In genomic region chr4:46535094-46535830, GRCm38 (mm10) we compare ENCODE assay signal across 8 mouse cellular contexts. TPM values are rescaled to one million over a fixed set of nuclear protein-coding genes. Genes with fewer than 3 reads are reported as not detected.
DNase-seq lines count a peak whose midpoint lies in the region; ATAC-seq lines count a peak whose summit lies in the region.

No protein-coding gene starts in this region.

- H3K9ac ChIP-seq in hindbrain, embryonic 13.5 days = peak overlapping the region; percentile 71
- peak overlapping the region; percentile 39 for H3K9ac ChIP-seq in lung, embryonic 15.5 days

- peak overlapping the region; percentile 61 for H3K4me3 ChIP-seq in erythroblast, embryonic 14.5 days (replicated peaks)
- peak overlapping the region; percentile 46 for H3K4me3 ChIP-seq in hindbrain, embryonic 13.5 days
- H3K4me3 ChIP-seq in lung, embryonic 15.5 days = peak overlapping the region; percentile 55

- H3K36me3 ChIP-seq in erythroblast, embryonic 14.5 days (ENCODE audit: control insufficient read depth) = no peaks in the 10 kb centered on the region
- 0 out of 2 replicates have a peak, but pooled peaks cover 2% of the 10 kb centered on the region for H3K36me3 ChIP-seq in hindbrain, embryonic 13.5 days
- H3K36me3 ChIP-seq in lung, embryonic 15.5 days = no peaks in the 10 kb centered on the region
- H3K36me3 ChIP-seq in splenic B cell, adult 2 months (ENCODE audit: control insufficient read depth, insufficient read depth, low read length, poor library complexity, severe bottlenecking) = no peaks in the 10 kb centered on the region; the same call in none of the 2 replicates

- peaks cover 66% of the 10 kb centered on the region for H3K27me3 ChIP-seq in erythroblast, embryonic 14.5 days (ENCODE audit: control insufficient read depth)
- peaks cover 78% of the 10 kb centered on the region for H3K27me3 ChIP-seq in hindbrain, embryonic 13.5 days
- peaks cover 60% of the 10 kb centered on the region for H3K27me3 ChIP-seq in lung, embryonic 15.5 days
- no peaks in the 10 kb centered on the region for H3K27me3 ChIP-seq in splenic B cell, adult 2 months (ENCODE audit: control insufficient read depth, insufficient read depth, low read length, poor library complexity, severe bottlenecking)

- H3K27ac ChIP-seq in hindbrain, embryonic 13.5 days = no peak overlapping the region
- H3K27ac ChIP-seq in lung, embryonic 15.5 days = no peak overlapping the region

- WGBS in hindbrain, embryonic 13.5 days = 7% methylated on average over 16 of the region's 16 CpGs
- 5% methylated on average over 16 of the region's 16 CpGs for WGBS in lung, embryonic 15.5 days

- intact Hi-C loops in left cerebral cortex, postnatal 4 days (cut with DNase I) = no loop called here

- H3K4me2 ChIP-seq in hindbrain, embryonic 13.5 days = peak overlapping the region; percentile 68
- H3K4me2 ChIP-seq in lung, embryonic 15.5 days = peak overlapping the region; percentile 85

- peaks cover 18% of the 10 kb centered on the region for H3K4me1 ChIP-seq in erythroblast, embryonic 14.5 days (ENCODE audit: control insufficient read depth)
- peaks cover 24% of the 10 kb centered on the region for H3K4me1 ChIP-seq in hindbrain, embryonic 13.5 days (replicated peaks)
- peaks cover 20% of the 10 kb centered on the region for H3K4me1 ChIP-seq in lung, embryonic 15.5 days

- DNase-seq in splenic B cell, adult 2 months (ENCODE audit: low read depth, low spot score) = peak; percentile 77
- DNase-seq in Muller cell, postnatal 12 days (ENCODE audit: inconsistent ontology term) = no peak
- DNase-seq in left cerebral cortex, postnatal 4 days = no peak

- no peak for ATAC-seq in erythroblast, adult 5-6 weeks (replicated peaks; ENCODE audit: low FRiP score, poor library complexity, severe bottlenecking)
- ATAC-seq in common myeloid progenitor, adult 5-6 weeks (replicated peaks; ENCODE audit: low read depth, poor library complexity, severe bottlenecking) = peak; percentile 52
- ATAC-seq in hindbrain, embryonic 13.5 days (ENCODE audit: low FRiP score) = no peak
- ATAC-seq in lung, embryonic 15.5 days (ENCODE audit: borderline replicate concordance, extremely low read depth, low FRiP score, low TSS enrichment) = 0 out of 2 replicates have a peak, but pooled peaks have one; percentile 2

- H3K9me3 ChIP-seq in erythroblast, embryonic 14.5 days (ENCODE audit: control insufficient read depth, low read length) = peaks cover 2% of the 10 kb centered on the region; the same call in 1 of the 2 replicates
- H3K9me3 ChIP-seq in hindbrain, embryonic 13.5 days = no peaks in the 10 kb centered on the region
- no peaks in the 10 kb centered on the region for H3K9me3 ChIP-seq in lung, embryonic 15.5 days

RNA-seq across cellular contexts. Expression of gene Trim14, which starts 0.7 kb away (rescaled TPM):
- 0.03 and 0.38 TPM in 2 replicates for polyA plus RNA-seq in erythroblast, embryonic 14.5 days (2012)
- 1.0 and 16.5 TPM in 2 replicates for total RNA-seq in erythroblast, adult 5-6 weeks (2015; ENCODE audit: low replicate concordance)
- total RNA-seq in erythroblast, adult 5-6 weeks (2017; ENCODE audit: low replicate concordance) = 3.8 and 6.5 TPM in 2 replicates
- total RNA-seq in common myeloid progenitor, adult 5-6 weeks (2017) = 24.2 and 28.0 TPM in 2 replicates
- polyA plus RNA-seq in hindbrain, embryonic 13.5 days (2015; fragmentation: Nextera tagmentation; extraction: Ambion mirVana) = 0.93 and 0.96 TPM in 2 replicates
- polyA plus RNA-seq in lung, embryonic 15.5 days (2015; fragmentation: Nextera tagmentation; extraction: Ambion mirVana) = 2.2 and 2.7 TPM in 2 replicates
- under 1 TPM; 0.48 to 0.88 TPM for total RNA-seq in left cerebral cortex, postnatal 4 days (2021)

RNA-seq across cellular contexts. Expression of gene Nans, which starts 46.2 kb away (rescaled TPM):
- 7.2 and 7.6 TPM in 2 replicates for polyA plus RNA-seq in erythroblast, embryonic 14.5 days (2012)
- 17.3 and 25.7 TPM in 2 replicates for total RNA-seq in erythroblast, adult 5-6 weeks (2015; ENCODE audit: low replicate concordance)
- 13.1 and 16.7 TPM in 2 replicates for total RNA-seq in erythroblast, adult 5-6 weeks (2017; ENCODE audit: low replicate concordance)
- 57.9 and 65.7 TPM in 2 replicates for total RNA-seq in common myeloid progenitor, adult 5-6 weeks (2017)
- polyA plus RNA-seq in hindbrain, embryonic 13.5 days (2015; fragmentation: Nextera tagmentation; extraction: Ambion mirVana) = 64.7 and 67.5 TPM in 2 replicates
- polyA plus RNA-seq in lung, embryonic 15.5 days (2015; fragmentation: Nextera tagmentation; extraction: Ambion mirVana) = 84.7 and 90.6 TPM in 2 replicates
- 10 to 100 TPM; 54.8 to 63.2 TPM for total RNA-seq in left cerebral cortex, postnatal 4 days (2021)

Comparison
In these comparisons a context has a peak if more than half of its experiments do, and no peak if none do; other contexts are left out.
1. ATAC-seq: peak in common myeloid progenitor, adult 5-6 weeks (single experiment) and lung, embryonic 15.5 days (single experiment); none in erythroblast, adult 5-6 weeks (single experiment) and hindbrain, embryonic 13.5 days (single experiment).
2. Peak in every context shown above with its lines, with median percentiles within 50 percentile points of each other: H3K4me3 ChIP-seq.